Mouse (Mus musculus) macrophage (primary cell): Measurements from ENCODE around the gene Srm. TPM values are rescaled to one million over a fixed set of nuclear protein-coding genes. Genes with fewer than 3 reads are reported as not detected.

Experiments used
- H3K27ac ChIP-seq: fragments of 350-480 bp; formaldehyde crosslinking; 2 replicates; pipeline ENCODE4 v1.9.0; 2021
- H3K36me3 ChIP-seq: fragments of 350-480 bp; formaldehyde crosslinking; 2 replicates; pipeline ENCODE4 v1.9.0; 2021; ENCODE audit errors: inconsistent target
- H3K4me3 ChIP-seq: fragments of 350-480 bp; formaldehyde crosslinking; 2 replicates; pipeline ENCODE4 v1.9.0; 2021; ENCODE audit errors: inconsistent target
- H3K79me2 ChIP-seq: fragments of 350-480 bp; formaldehyde crosslinking; 2 replicates; pipeline ENCODE4 v1.9.0; 2021; ENCODE audit errors: inconsistent target
- WGBS: methylation state at CpG from one replicate; pipeline ENCODE4 v1.1.7; 2026; ENCODE audit warnings: inconsistent platforms; ENCODE audit not compliant: missing documents; 5-methylcytosine and 5-hydroxymethylcytosine counted together
- polyA plus RNA-seq: library from polyadenylated mRNA; stranded (reverse); fragments of 250-400 nt; gene quantifications from 3 replicates; pipeline ENCODE4 v1.2.4, GENCODE M21; 2018; ENCODE audit warnings: inconsistent platforms
- total RNA-seq, 78 experiments: library from RNA; depleted of rRNA; stranded (reverse); fragments of 250-400 nt; gene quantifications; 1 replicate in 9 of 78; 2 replicates in 24 of 78; 3 replicates in 43 of 78; 4 replicates in 2 of 78; pipeline ENCODE4 v1.2.4; 2018; ENCODE audit warnings: inconsistent platforms in 56 of 78

The Srm gene
- 10 to 100 TPM in 1 of 26 experiments, 1 to 10 TPM in 23, under 1 TPM in 2; 0.66 to 10.9 (median 2.2) TPM for total RNA-seq (2018; cell fraction: chromatin; rRNA removed)
- total RNA-seq (2018; cell fraction: cytosol; rRNA removed), result 10 to 100 TPM; 10.4 to 24.9 (median 16.2) TPM
- 10 to 100 TPM in 3 of 26 experiments, 1 to 10 TPM in 23; 2.0 to 21.1 (median 4.4) TPM for total RNA-seq (2018; cell fraction: nucleus; rRNA removed)
- 14.7 to 81.1 TPM (median 15.5 TPM) in 3 replicates for polyA plus RNA-seq

GRCm38 (mm10) chr4:148591171-148591630 lies at the start of gene Srm:
Srm (plus strand) TSS chr4:148591503.
- Histone ChIP-seq H3K36me3 (peaks cover 11% of the 10 kb centered on the region; the same call in 1 of the 2 replicates), H3K79me2 (peaks cover 12% of the 10 kb centered on the region), H3K4me3 (peak within 1 kb of the TSS; percentile 58), H3K27ac (peak within 1 kb of the TSS; percentile 18; the same call in 1 of the 2 replicates)
- WGBS, result under 1% methylated on average over 41 of the region's 50 CpGs

GRCm38 (mm10) chr4:148549106-148549505 lies 42.2 kb upstream of the Srm start:
- Histone ChIP-seq H3K27ac (no peak overlapping the region), H3K36me3 (peaks cover 83% of the 10 kb centered on the region), H3K4me3 (no peak overlapping the region), H3K79me2 (no peaks in the 10 kb centered on the region)
- 97% methylated on average over 4 of the region's 4 CpGs for WGBS

- Histone ChIP-seq H3K79me2 (peaks cover 10% of the 10 kb centered on the region), H3K36me3 (peaks cover 37% of the 10 kb centered on the region), H3K27ac (peak overlapping the region; percentile 65), H3K4me3 (peak overlapping the region; percentile 66)
- WGBS, result 22% methylated on average over 5 of the region's 6 CpGs
Observed at GRCm38 (mm10) chr4:148557766-148558165, 33.5 kb upstream of the Srm start.

GRCm38 (mm10) chr4:148558297-148559000 lies 32.9 kb upstream of the Srm start, which contains the start of gene Exosc10:
Exosc10 (plus strand) TSS chr4:148558429.
- Histone ChIP-seq H3K79me2 (peaks cover 10% of the 10 kb centered on the region), H3K36me3 (peaks cover 38% of the 10 kb centered on the region), H3K27ac (peak within 1 kb of the TSS; percentile 65), H3K4me3 (peak within 1 kb of the TSS; percentile 66)
- under 1% methylated on average over 63 of the region's 63 CpGs for WGBS

- Histone ChIP-seq H3K36me3 (peaks cover 75% of the 10 kb centered on the region), H3K79me2 (peaks cover 10% of the 10 kb centered on the region), H3K27ac (no peak overlapping the region), H3K4me3 (no peak overlapping the region)
- WGBS, result 96% methylated on average over 17 of the region's 17 CpGs
Observed at GRCm38 (mm10) chr4:148562676-148563075, 28.6 kb upstream of the Srm start.

- WGBS, result 98% methylated on average over 12 of the region's 12 CpGs
- peaks cover 84% of the 10 kb centered on the region for H3K36me3 ChIP-seq
- H3K79me2 ChIP-seq, result peaks cover 10% of the 10 kb centered on the region
- no peak overlapping the region for H3K4me3 ChIP-seq
- H3K27ac ChIP-seq, result no peak overlapping the region
Observed at GRCm38 (mm10) chr4:148563595-148563994, 27.7 kb upstream of the Srm start.

- Histone ChIP-seq H3K79me2 (no peaks in the 10 kb centered on the region), H3K4me3 (no peak overlapping the region), H3K36me3 (peaks cover 93% of the 10 kb centered on the region), H3K27ac (no peak overlapping the region)
- 91% methylated on average over 10 of the region's 10 CpGs for WGBS
Observed at GRCm38 (mm10) chr4:148570138-148570537, 21.2 kb upstream of the Srm start.

- peaks cover 93% of the 10 kb centered on the region for H3K36me3 ChIP-seq
- H3K79me2 ChIP-seq, result no peaks in the 10 kb centered on the region
- no peak overlapping the region for H3K4me3 ChIP-seq
- 96% methylated on average over 9 of the region's 9 CpGs for WGBS
- H3K27ac ChIP-seq, result no peak overlapping the region
Observed at GRCm38 (mm10) chr4:148570693-148571295, 20.5 kb upstream of the Srm start.

- 83% methylated on average over 7 of the region's 7 CpGs for WGBS
- Histone ChIP-seq H3K27ac (no peak overlapping the region), H3K4me3 (no peak overlapping the region), H3K79me2 (no peaks in the 10 kb centered on the region), H3K36me3 (peaks cover 87% of the 10 kb centered on the region)
Observed at GRCm38 (mm10) chr4:148573222-148573621, 18.1 kb upstream of the Srm start.

- 94% methylated on average over 9 of the region's 9 CpGs for WGBS
Observed at GRCm38 (mm10) chr4:148580765-148581164, 10.5 kb upstream of the Srm start.

GRCm38 (mm10) chr4:148581422-148581821 lies 9.9 kb upstream of the Srm start:
- Histone ChIP-seq H3K27ac (no peak overlapping the region), H3K36me3 (peaks cover 45% of the 10 kb centered on the region), H3K79me2 (no peaks in the 10 kb centered on the region), H3K4me3 (no peak overlapping the region)
- WGBS, result 93% methylated on average over 5 of the region's 5 CpGs

More at GRCm38 (mm10) chr4:148580765-148581164, 10.5 kb upstream of the Srm start:
- no peak overlapping the region for H3K27ac ChIP-seq
- no peak overlapping the region for H3K4me3 ChIP-seq
- H3K36me3 ChIP-seq, result peaks cover 52% of the 10 kb centered on the region
- H3K79me2 ChIP-seq, result no peaks in the 10 kb centered on the region

- 15% methylated on average over 4 of the region's 4 CpGs for WGBS
- Histone ChIP-seq H3K27ac (no peak overlapping the region), H3K36me3 (peaks cover 34% of the 10 kb centered on the region), H3K4me3 (no peak overlapping the region), H3K79me2 (no peaks in the 10 kb centered on the region)
Observed at GRCm38 (mm10) chr4:148583257-148583656, 8.0 kb upstream of the Srm start.

- Histone ChIP-seq H3K36me3 (peaks cover under 1% of the 10 kb centered on the region; the same call in 1 of the 2 replicates), H3K4me3 (no peak overlapping the region), H3K79me2 (no peaks in the 10 kb centered on the region; the same call in 1 of the 2 replicates), H3K27ac (no peak overlapping the region)
- 42% methylated on average over 9 of the region's 9 CpGs for WGBS
Observed at GRCm38 (mm10) chr4:148586648-148587047, 4.7 kb upstream of the Srm start.

- Histone ChIP-seq H3K4me3 (no peak overlapping the region), H3K36me3 (no peaks in the 10 kb centered on the region), H3K27ac (no peak overlapping the region), H3K79me2 (peaks cover 12% of the 10 kb centered on the region)
- 65% methylated on average over 9 of the region's 9 CpGs for WGBS
Observed at GRCm38 (mm10) chr4:148588793-148589192, 2.5 kb upstream of the Srm start.

GRCm38 (mm10) chr4:148589565-148589964 lies 1.7 kb upstream of the Srm start:
- Histone ChIP-seq H3K36me3 (peaks cover 5% of the 10 kb centered on the region; the same call in 1 of the 2 replicates), H3K79me2 (peaks cover 12% of the 10 kb centered on the region), H3K27ac (no peak overlapping the region), H3K4me3 (no peak overlapping the region)
- WGBS, result 95% methylated on average over 6 of the region's 8 CpGs
